Mouse (Mus musculus) urinary bladder, adult 18-20 months (tissue): ENCODE data around the gene Olfr1230.

Experiments
- DNase-seq, 2 experiments: peaks; one replicate each; pipeline ENCODE4 v3.0.0; 2022; ENCODE audit warnings: low spot score in 2 of 2, mixed read lengths in 2 of 2

The Olfr1230 gene

DNA sequence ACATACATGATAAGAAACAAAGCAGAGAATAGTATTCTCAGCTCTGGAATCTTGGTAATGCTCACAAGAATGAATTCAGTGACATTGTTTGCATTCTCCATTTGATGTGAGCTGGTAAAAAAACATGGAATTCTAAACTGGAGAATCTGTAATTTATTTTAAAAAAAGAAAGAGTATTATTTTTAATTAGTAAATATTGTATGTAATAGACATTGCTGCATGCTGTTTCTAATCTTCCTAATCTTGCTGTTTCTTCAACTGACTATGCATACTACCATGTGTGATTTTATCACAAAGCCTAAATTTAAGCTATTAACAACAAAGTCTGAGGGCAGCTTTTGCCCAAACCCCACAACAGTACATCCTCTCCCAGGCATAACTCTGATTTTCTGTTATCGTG is at the start of gene Olfr1230:
TSS of gene Olfr1230 (minus strand) at position 101 of the 400 bp plus-strand sequence.
- DNase-seq: no peak

GRCm38 (mm10) chr2:89342298-89342697 is 45.2 kb upstream of the Olfr1230 start, which contains the start of gene Olfr1233:
Olfr1233 (minus strand) TSS chr2:89342398.
- DNase-seq: no peak

GRCm38 (mm10) chr2:89329575-89329974 is 32.5 kb upstream of the Olfr1230 start, which contains the start of gene Olfr1232:
Olfr1232 (minus strand) TSS chr2:89329675.
- no peak for DNase-seq

DNA sequence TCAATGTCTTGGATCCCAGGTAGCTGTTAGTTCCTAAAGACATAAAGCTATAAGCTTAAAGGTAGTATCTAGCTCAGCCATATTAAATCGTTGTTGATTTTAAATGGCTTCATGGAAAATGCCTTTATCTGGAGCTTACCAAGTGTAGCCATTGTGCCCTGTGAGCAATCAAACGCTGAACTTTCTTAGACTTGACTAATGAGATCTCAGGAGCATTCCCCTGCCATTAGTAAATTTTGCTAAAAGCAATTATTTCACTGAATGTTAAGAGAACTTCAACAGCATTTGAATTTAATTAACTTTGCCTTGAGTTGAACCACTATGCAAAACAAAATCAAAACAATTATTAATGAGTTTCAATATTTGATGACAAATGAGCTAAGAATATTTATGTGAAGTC is 9.9 kb upstream of the Olfr1230 start, which contains the start of gene Olfr1231:
TSS of gene Olfr1231 (minus strand) at position 101 of the 400 bp plus-strand sequence.
- no peak for DNase-seq

DNA sequence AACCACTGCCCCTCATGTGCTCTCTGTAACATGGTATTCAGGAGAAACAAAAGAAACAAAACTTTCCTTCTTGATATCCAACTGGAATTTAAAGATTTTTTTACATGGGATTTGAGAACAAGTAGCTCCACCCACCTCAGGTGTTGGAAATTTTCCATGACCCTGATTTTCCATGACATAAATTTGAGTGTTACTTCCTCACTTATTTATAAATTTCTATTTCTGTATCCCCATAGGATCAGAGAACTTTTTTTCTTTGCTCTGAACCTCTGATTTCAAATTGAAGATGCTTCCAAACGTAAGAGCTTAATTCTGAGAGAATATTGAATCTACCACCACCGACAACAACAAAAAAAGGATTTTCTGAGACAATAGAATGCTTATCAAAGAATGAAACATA is 9.2 kb downstream of the Olfr1230 start, which contains the start of gene Olfr1229:
TSS of gene Olfr1229 (minus strand) at position 101 of the 400 bp plus-strand sequence.
- DNase-seq: no peak

GRCm38 (mm10) chr2:89253962-89254361 is 43.1 kb downstream of the Olfr1230 start, which contains the start of gene Olfr1228:
Olfr1228 (minus strand) TSS chr2:89254062.
- no peak for DNase-seq
